Mouse (Mus musculus): ENCODE data around the gene Lrrfip2. TPM values are rescaled to one million over a fixed set of nuclear protein-coding genes. Genes with fewer than 3 reads are reported as not detected.

Lrrfip2 gene
- polyA plus RNA-seq, 1 experiment from 2014 or later: 42.3 TPM

GRCm38 (mm10) chr9:111122446-111122845, 5.1 kb downstream of the Lrrfip2 start:
- Histone ChIP-seq H3K9me3 (no peaks in the 10 kb centered on the region), H3K4me2 (no peak overlapping the region), H3K4me3 (no peak overlapping the region), H3K9ac (no peak overlapping the region), H3K4me1 (replicated peaks) (peaks cover 21% of the 10 kb centered on the region), H3K36me3 (no peaks in the 10 kb centered on the region; the same call in 1 of the 2 replicates), H3K27me3 (no peaks in the 10 kb centered on the region), H3K27ac (no peak overlapping the region)
- WGBS: 82% methylated on average over 5 of the region's 5 CpGs
- no peak for ATAC-seq (ENCODE audit: low FRiP score)

DNA sequence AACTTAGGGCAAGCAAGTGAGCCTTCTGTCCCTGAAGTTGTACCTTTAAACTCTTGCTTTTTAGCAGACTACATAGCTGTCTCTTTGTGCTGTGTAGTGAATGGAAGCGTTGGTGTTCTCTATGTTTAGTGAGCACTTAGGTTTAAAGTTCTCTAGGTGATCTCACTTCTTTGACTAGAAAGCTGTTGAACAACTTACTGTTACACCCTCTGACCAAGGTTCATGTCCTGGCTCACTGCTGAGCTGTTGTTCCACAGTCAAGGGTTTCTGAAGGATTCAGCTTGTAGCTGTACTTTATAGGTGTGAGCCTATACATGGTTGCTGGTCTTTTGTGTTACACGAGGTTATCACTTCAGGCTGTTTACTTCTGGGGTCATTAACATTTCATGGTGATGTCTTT, 5.9 kb downstream of the Lrrfip2 start:
- 65% methylated on average over 2 of the region's 2 CpGs for WGBS

DNA sequence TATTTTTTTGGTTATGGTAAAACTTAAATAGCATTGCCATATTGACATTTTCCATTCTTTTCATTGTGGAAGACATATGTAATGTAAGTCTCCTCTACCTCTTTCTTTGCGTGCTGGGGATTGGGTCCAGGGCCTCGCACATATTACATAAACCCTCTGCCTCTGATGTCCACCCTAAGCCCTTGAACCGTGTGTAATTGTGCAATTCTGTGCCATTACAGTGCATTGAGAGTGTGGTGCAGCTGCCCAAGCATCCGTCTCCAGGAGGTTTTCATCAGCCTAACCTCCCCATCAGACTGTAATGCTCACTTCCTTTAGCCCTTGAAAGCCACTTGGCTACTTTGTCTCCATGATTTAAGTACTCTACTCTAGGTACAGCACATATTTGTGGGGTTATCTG, 7.0 kb downstream of the Lrrfip2 start:
- H3K9ac ChIP-seq: no peak overlapping the region
- H3K4me2 ChIP-seq: no peak overlapping the region
- peaks cover 14% of the 10 kb centered on the region for H3K4me1 ChIP-seq (replicated peaks)
- WGBS: 88% methylated on average over 4 of the region's 4 CpGs
- no peaks in the 10 kb centered on the region for H3K27me3 ChIP-seq
- no peak overlapping the region for H3K4me3 ChIP-seq
- no peaks in the 10 kb centered on the region for H3K9me3 ChIP-seq
- no peak overlapping the region for H3K27ac ChIP-seq
- no peaks in the 10 kb centered on the region; the same call in 1 of the 2 replicates for H3K36me3 ChIP-seq
- no peak for ATAC-seq (ENCODE audit: low FRiP score)

More for the DNA sequence above, 5.9 kb downstream of the Lrrfip2 start:
- Histone ChIP-seq H3K27me3 (no peaks in the 10 kb centered on the region), H3K4me3 (no peak overlapping the region), H3K9ac (no peak overlapping the region), H3K27ac (no peak overlapping the region), H3K4me1 (replicated peaks) (peaks cover 23% of the 10 kb centered on the region), H3K36me3 (no peaks in the 10 kb centered on the region; the same call in 1 of the 2 replicates), H3K4me2 (no peak overlapping the region), H3K9me3 (no peaks in the 10 kb centered on the region)
- ATAC-seq (ENCODE audit: low FRiP score): no peak

DNA sequence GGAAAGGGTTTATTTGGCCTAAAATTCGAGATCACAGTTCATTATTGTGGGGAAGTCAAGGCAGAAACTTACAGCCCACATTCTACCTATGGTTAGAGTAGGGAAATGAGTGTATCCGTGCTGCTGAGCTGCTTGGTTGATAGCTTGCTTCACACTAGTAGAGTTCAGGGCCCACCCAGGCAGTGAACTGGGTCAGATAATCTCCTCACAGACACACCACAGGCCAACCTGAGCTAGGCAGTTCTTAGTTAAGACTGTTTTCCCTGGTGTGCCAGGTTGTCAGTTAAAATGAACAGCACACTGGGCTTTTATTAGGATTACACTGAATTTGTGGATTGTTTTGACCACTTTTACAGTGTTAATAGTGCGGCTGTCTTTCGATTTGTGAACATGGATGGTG, 9.3 kb downstream of the Lrrfip2 start:
- no peak overlapping the region for H3K27ac ChIP-seq
- ATAC-seq (ENCODE audit: low FRiP score): no peak
- no peaks in the 10 kb centered on the region; the same call in 1 of the 2 replicates for H3K36me3 ChIP-seq
- H3K4me3 ChIP-seq: no peak overlapping the region
- 86% methylated on average over 4 of the region's 4 CpGs for WGBS
- no peak overlapping the region for H3K9ac ChIP-seq
- no peaks in the 10 kb centered on the region for H3K9me3 ChIP-seq
- H3K4me2 ChIP-seq: no peak overlapping the region
- no peaks in the 10 kb centered on the region for H3K27me3 ChIP-seq
- H3K4me1 ChIP-seq (replicated peaks): 0 out of 2 replicates have a peak, but pooled peaks cover 3% of the 10 kb centered on the region

- Histone ChIP-seq H3K4me3 (no peak overlapping the region), H3K9ac (no peak overlapping the region), H3K4me2 (no peak overlapping the region), H3K9me3 (no peaks in the 10 kb centered on the region), H3K27me3 (no peaks in the 10 kb centered on the region), H3K27ac (no peak overlapping the region), H3K36me3 (no peaks in the 10 kb centered on the region), H3K4me1 (replicated peaks) (0 out of 2 replicates have a peak, but pooled peaks cover 3% of the 10 kb centered on the region)
- ATAC-seq (ENCODE audit: low FRiP score): no peak
- 73% methylated on average over 4 of the region's 4 CpGs for WGBS
These were observed 10.4 kb downstream of the Lrrfip2 start for GRCm38 (mm10) chr9:111127749-111128148.

DNA sequence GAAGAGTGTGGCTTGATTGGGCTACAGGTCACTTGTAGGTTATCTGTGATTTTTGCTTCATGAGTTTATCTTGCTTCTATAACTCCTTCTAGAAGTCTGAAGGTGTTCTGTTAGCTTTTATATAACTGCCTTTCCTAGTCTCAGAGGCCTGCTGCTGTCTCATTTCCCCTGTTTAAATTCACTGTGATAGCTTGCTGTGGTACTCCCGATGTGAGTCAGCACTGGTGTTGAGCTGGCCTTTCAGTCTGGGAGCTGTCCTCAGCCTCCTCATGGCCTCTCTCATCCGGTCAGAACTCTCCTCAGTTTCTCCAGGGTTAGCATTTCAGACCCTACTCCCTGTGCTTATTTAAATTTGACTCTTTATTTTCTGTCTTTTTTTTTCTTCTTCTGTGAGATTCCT, 12.7 kb downstream of the Lrrfip2 start:
- no peaks in the 10 kb centered on the region for H3K27me3 ChIP-seq
- no peak for ATAC-seq (ENCODE audit: low FRiP score)
- H3K27ac ChIP-seq: no peak overlapping the region
- H3K4me3 ChIP-seq: no peak overlapping the region
- H3K9me3 ChIP-seq: no peaks in the 10 kb centered on the region
- H3K9ac ChIP-seq: no peak overlapping the region
- WGBS: 88% methylated on average over 2 of the region's 2 CpGs
- no peaks in the 10 kb centered on the region for H3K36me3 ChIP-seq
- H3K4me2 ChIP-seq: no peak overlapping the region
- 0 out of 2 replicates have a peak, but pooled peaks cover 3% of the 10 kb centered on the region for H3K4me1 ChIP-seq (replicated peaks)

GRCm38 (mm10) chr9:111138161-111138560, 20.8 kb downstream of the Lrrfip2 start:
- Histone ChIP-seq H3K9me3 (no peaks in the 10 kb centered on the region), H3K27me3 (no peaks in the 10 kb centered on the region), H3K9ac (no peak overlapping the region), H3K27ac (no peak overlapping the region), H3K4me2 (no peak overlapping the region), H3K36me3 (peaks cover 4% of the 10 kb centered on the region), H3K4me1 (replicated peaks) (no peaks in the 10 kb centered on the region), H3K4me3 (no peak overlapping the region)
- ATAC-seq (ENCODE audit: low FRiP score): no peak
- 93% methylated on average over 9 of the region's 9 CpGs for WGBS

- no peak overlapping the region for H3K4me2 ChIP-seq
- no peak overlapping the region for H3K4me3 ChIP-seq
- H3K9ac ChIP-seq: no peak overlapping the region
- no peaks in the 10 kb centered on the region for H3K27me3 ChIP-seq
- WGBS: 93% methylated on average over 6 of the region's 6 CpGs
- H3K27ac ChIP-seq: no peak overlapping the region
- H3K36me3 ChIP-seq: peaks cover 9% of the 10 kb centered on the region
- no peaks in the 10 kb centered on the region for H3K4me1 ChIP-seq (replicated peaks)
- H3K9me3 ChIP-seq: no peaks in the 10 kb centered on the region
- ATAC-seq (ENCODE audit: low FRiP score): no peak
These were observed 25.3 kb downstream of the Lrrfip2 start for GRCm38 (mm10) chr9:111142721-111143120.

GRCm38 (mm10) chr9:111143387-111143786, 26.0 kb downstream of the Lrrfip2 start:
- Histone ChIP-seq H3K9ac (no peak overlapping the region), H3K4me1 (replicated peaks) (peaks cover under 1% of the 10 kb centered on the region), H3K4me3 (no peak overlapping the region), H3K36me3 (peaks cover 9% of the 10 kb centered on the region), H3K9me3 (no peaks in the 10 kb centered on the region), H3K27me3 (no peaks in the 10 kb centered on the region), H3K4me2 (no peak overlapping the region), H3K27ac (no peak overlapping the region)
- WGBS: 100% methylated on average over 1 of the region's 1 CpGs
- no peak for ATAC-seq (ENCODE audit: low FRiP score)

DNA sequence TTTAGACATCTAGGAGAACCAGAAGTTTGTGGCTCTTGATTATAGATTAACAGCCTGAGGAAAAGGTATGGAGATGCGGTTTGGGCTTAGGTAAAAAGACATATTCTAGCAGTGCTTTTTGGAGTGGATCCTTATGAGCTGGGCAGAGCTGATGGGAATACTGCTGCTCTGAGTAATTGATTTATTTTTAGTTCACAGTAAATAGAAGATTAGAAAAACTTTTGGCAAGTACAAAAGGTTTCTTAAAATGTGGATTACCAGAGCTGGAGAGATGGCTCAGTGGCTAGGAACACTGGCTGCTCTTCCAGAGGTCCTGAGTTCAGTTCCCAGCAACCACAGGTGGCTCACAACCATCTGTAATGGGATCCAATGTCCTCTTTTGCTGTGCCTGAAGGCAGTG, 27.3 kb downstream of the Lrrfip2 start:
- Histone ChIP-seq H3K4me1 (replicated peaks) (peaks cover 11% of the 10 kb centered on the region), H3K4me3 (no peak overlapping the region), H3K27me3 (no peaks in the 10 kb centered on the region), H3K9me3 (no peaks in the 10 kb centered on the region), H3K9ac (no peak overlapping the region), H3K36me3 (peaks cover 9% of the 10 kb centered on the region), H3K27ac (no peak overlapping the region), H3K4me2 (no peak overlapping the region)
- no peak for ATAC-seq (ENCODE audit: low FRiP score)
- WGBS: 95% methylated on average over 1 of the region's 1 CpGs

GRCm38 (mm10) chr9:111145497-111146190, 28.3 kb downstream of the Lrrfip2 start:
- Histone ChIP-seq H3K9me3 (no peaks in the 10 kb centered on the region), H3K27me3 (no peaks in the 10 kb centered on the region), H3K4me2 (no peak overlapping the region), H3K36me3 (peaks cover 9% of the 10 kb centered on the region), H3K4me1 (replicated peaks) (peaks cover 11% of the 10 kb centered on the region), H3K9ac (no peak overlapping the region), H3K4me3 (no peak overlapping the region), H3K27ac (no peak overlapping the region)
- 89% methylated on average over 3 of the region's 3 CpGs for WGBS
- no peak for ATAC-seq (ENCODE audit: low FRiP score)

DNA sequence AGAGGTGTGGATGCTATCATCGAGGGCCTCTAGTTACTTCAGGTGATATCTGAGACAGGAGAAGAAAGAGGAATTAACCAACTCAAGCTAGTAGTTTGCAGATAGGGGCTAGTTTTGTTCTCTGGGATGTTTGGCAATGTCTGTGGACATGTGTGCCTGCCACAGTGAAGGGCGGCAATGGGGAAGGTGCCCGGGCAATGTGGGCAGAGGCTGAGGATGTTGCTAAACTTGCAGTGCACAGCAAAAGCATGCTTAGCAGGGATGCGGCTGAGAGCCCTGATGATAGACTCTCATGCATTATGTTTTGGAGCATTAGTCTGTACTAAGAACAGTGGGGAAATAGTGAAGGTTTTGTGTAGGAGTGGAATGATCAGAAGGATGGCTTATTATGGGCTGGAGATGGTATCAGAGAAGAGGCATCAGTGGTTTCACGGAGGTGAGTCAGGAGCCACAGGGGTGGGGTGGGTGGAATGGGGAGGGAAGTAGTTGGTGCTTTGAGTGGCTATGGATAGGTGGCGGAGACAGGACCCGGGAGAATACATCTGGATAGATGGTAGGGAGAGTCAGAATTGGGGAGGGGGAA, 28.9 kb downstream of the Lrrfip2 start:
- H3K4me3 ChIP-seq: no peak overlapping the region
- peaks cover 9% of the 10 kb centered on the region for H3K36me3 ChIP-seq
- H3K27me3 ChIP-seq: no peaks in the 10 kb centered on the region
- no peak overlapping the region for H3K9ac ChIP-seq
- no peaks in the 10 kb centered on the region for H3K9me3 ChIP-seq
- H3K27ac ChIP-seq: no peak overlapping the region
- H3K4me2 ChIP-seq: no peak overlapping the region
- 91% methylated on average over 7 of the region's 7 CpGs for WGBS
- no peak for ATAC-seq (ENCODE audit: low FRiP score)
- peaks cover 11% of the 10 kb centered on the region for H3K4me1 ChIP-seq (replicated peaks)

DNA sequence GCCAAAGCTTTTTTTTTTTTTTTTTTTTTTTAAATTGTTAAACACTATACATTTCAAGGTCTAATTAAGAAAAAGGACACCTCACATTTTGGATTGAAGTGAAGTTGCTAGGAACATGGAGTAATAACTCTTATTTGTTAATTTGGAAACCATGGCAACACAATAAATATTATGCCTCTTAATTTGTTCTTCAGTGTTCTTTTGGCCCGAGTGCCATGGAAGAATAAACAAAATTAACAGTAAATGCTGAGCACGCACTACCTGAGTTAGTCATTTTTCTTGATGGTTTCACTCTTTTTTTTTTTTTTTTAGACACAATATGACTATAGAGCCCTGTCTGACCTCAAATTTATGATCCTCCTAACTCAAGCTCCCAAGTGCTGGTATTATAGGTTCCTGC, 30.6 kb downstream of the Lrrfip2 start:
- Histone ChIP-seq H3K27ac (no peak overlapping the region), H3K27me3 (no peaks in the 10 kb centered on the region), H3K4me3 (no peak overlapping the region), H3K36me3 (peaks cover 5% of the 10 kb centered on the region; the same call in 1 of the 2 replicates), H3K9ac (no peak overlapping the region), H3K4me1 (replicated peaks) (peaks cover 11% of the 10 kb centered on the region), H3K9me3 (no peaks in the 10 kb centered on the region), H3K4me2 (no peak overlapping the region)
- no peak for ATAC-seq (ENCODE audit: low FRiP score)
- 87% methylated on average over 2 of the region's 2 CpGs for WGBS
